Mouse (Mus musculus) lung, embryonic 15.5 days (tissue): ENCODE data around the gene Kif26b. TPM values are rescaled to one million over a fixed set of nuclear protein-coding genes. Genes with fewer than 3 reads are reported as not detected.

Experiments used
- ATAC-seq: fragments of 200-750 bp; cut with Nextera tagmentation; 2 replicates; pipeline ENCODE4 v1.8.0; 2017; ENCODE audit warnings: moderate number of reproducible peaks, borderline replicate concordance; ENCODE audit not compliant: low FRiP score, low TSS enrichment; ENCODE audit errors: extremely low read depth
- H3K27ac ChIP-seq: fragments of 300-500 bp; sonication (generic); 2 replicates; pipeline ENCODE4 v1.5.1; 2015; ENCODE audit warnings: moderate library complexity, mild to moderate bottlenecking, inconsistent platforms
- H3K27me3 ChIP-seq: fragments of 300-500 bp; sonication (generic); 2 replicates; pipeline ENCODE4 v1.6.1; 2015; ENCODE audit warnings: inconsistent platforms
- H3K36me3 ChIP-seq: fragments of 300-500 bp; sonication (generic); 2 replicates; pipeline ENCODE4 v1.6.1; 2015; ENCODE audit warnings: inconsistent platforms
- H3K4me1 ChIP-seq: fragments of 300-500 bp; sonication (generic); 2 replicates; pipeline ENCODE4 v1.6.1; 2015; ENCODE audit warnings: inconsistent platforms
- H3K4me2 ChIP-seq: fragments of 300-500 bp; sonication (generic); 2 replicates; pipeline ENCODE4 v1.6.1; 2015; ENCODE audit warnings: inconsistent platforms, mild to moderate bottlenecking, moderate library complexity
- H3K4me3 ChIP-seq: fragments of 300-500 bp; sonication (generic); 2 replicates; pipeline ENCODE4 v1.5.1; 2015; ENCODE audit warnings: mild to moderate bottlenecking, inconsistent platforms
- H3K9ac ChIP-seq: fragments of 300-500 bp; sonication (generic); 2 replicates; pipeline ENCODE4 v1.6.1; 2015; ENCODE audit warnings: inconsistent platforms
- H3K9me3 ChIP-seq: fragments of 300-500 bp; sonication (generic); 2 replicates; pipeline ENCODE4 v1.6.1; 2016; ENCODE audit warnings: inconsistent platforms
- WGBS: fragments of 180-500 bp; shearing (Covaris S2); methylation state at CpG from one replicate; pipeline ENCODE4 v1.1.7; 2015; 5-methylcytosine and 5-hydroxymethylcytosine counted together
- polyA plus RNA-seq: library from polyadenylated mRNA; unstranded; fragments of >200 nt; fragmentation: Nextera tagmentation; extraction: Ambion mirVana; gene quantifications from 2 replicates; pipeline ENCODE4 v1.2.1, GENCODE M21; 2015

Gene Kif26b
- polyA plus RNA-seq, 1 experiment from 2014 or later = 1.7 TPM

DNA sequence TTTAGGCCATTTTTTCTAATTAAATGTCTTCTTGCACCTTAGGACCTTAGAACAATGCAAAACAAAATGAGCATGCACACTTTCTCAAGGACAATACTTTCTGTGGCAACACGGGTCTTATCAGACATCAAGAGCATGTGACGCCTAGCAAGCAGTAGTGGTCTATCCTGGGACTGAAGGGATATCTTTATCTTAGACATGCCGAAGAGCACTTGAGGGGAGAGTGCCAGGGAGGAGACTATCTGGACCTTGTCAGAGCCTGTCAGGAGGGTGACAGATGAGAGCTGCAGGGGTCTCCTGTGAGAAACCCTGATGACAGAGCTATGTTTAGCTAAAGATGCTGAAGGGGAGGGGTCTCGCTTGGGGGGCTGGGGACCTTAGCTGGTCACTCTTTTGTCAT, 116.0 kb downstream of the Kif26b start:
- 41% methylated on average over 4 of the region's 4 CpGs for WGBS
- Histone ChIP-seq H3K9me3 (no peaks in the 10 kb centered on the region), H3K4me1 (peaks cover 7% of the 10 kb centered on the region; the same call in 1 of the 2 replicates), H3K27me3 (no peaks in the 10 kb centered on the region), H3K27ac (no peak overlapping the region), H3K36me3 (no peaks in the 10 kb centered on the region), H3K9ac (no peak overlapping the region), H3K4me2 (no peak overlapping the region), H3K4me3 (no peak overlapping the region)
- no peak for ATAC-seq

DNA sequence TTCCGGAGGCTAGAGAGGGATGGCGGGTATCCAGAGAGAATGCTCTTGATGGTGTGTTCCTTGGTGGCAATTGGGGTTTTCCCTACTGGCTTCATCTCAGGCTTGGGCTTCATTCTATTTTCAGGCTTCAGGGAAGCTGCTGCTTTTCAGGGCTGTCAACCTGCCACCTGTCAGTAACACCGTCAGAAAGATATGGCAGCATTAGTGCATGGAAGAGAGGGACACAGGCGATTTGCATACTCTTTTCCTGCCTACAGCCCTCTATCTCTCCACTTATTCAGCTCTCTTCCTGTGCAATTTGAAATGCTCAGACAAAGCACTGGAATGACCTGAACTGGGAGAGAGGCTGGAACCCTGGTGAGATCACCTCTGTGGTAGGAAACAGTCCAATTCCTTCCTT, 117.7 kb downstream of the Kif26b start:
- ATAC-seq = no peak
- H3K27ac ChIP-seq = no peak overlapping the region
- no peak overlapping the region for H3K4me2 ChIP-seq
- H3K9ac ChIP-seq = no peak overlapping the region
- H3K36me3 ChIP-seq = no peaks in the 10 kb centered on the region
- H3K9me3 ChIP-seq = no peaks in the 10 kb centered on the region
- no peaks in the 10 kb centered on the region for H3K4me1 ChIP-seq
- no peaks in the 10 kb centered on the region for H3K27me3 ChIP-seq
- WGBS = 74% methylated on average over 4 of the region's 4 CpGs
- no peak overlapping the region for H3K4me3 ChIP-seq

DNA sequence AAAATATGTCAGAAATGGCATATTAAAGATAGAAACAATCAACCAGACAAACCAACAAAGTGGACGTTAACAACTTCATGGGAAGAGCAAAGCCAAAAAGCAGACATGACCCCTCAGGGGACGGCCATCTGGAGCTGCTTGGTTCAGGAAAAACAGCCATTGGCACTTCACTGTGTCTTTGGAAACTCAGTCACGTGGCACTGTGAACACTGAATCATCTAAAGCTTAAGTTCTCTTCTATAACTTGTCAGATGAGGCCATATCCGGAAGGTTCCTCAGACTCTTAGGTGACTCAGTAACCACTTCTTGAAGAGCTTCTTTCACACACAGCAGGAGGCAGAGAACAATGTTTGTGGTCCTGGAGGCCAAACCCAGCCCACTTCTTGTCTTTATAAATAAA, 126.6 kb downstream of the Kif26b start:
- no peak overlapping the region for H3K9ac ChIP-seq
- no peaks in the 10 kb centered on the region for H3K4me1 ChIP-seq
- H3K4me3 ChIP-seq = no peak overlapping the region
- no peak for ATAC-seq
- H3K4me2 ChIP-seq = no peak overlapping the region
- H3K9me3 ChIP-seq = no peaks in the 10 kb centered on the region
- H3K27ac ChIP-seq = no peak overlapping the region
- no peaks in the 10 kb centered on the region; the same call in 1 of the 2 replicates for H3K27me3 ChIP-seq
- 79% methylated on average over 4 of the region's 4 CpGs for WGBS
- H3K36me3 ChIP-seq = no peaks in the 10 kb centered on the region

DNA sequence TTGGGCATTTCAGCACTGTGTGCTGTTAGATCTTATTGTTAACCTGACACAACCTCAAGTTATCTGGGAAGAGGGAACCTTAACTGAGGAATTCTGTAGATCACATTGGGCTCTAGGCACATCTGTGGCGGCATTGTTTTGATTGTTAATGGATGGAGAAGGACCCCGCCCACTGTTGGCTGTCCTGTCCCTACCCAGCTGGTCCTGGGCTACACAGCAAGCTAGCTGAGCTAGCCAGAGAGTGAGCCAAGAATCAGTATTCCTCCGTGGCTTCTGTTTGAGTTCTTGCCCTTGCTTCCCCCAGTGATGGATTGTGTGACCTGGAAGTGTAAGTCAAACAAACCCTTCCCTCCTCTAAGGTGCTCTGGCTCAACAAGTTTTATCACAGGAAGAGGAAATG, 132.1 kb downstream of the Kif26b start:
- H3K27ac ChIP-seq = no peak overlapping the region
- H3K4me2 ChIP-seq = no peak overlapping the region
- H3K9ac ChIP-seq = no peak overlapping the region
- WGBS = 14% methylated on average over 3 of the region's 3 CpGs
- no peaks in the 10 kb centered on the region for H3K36me3 ChIP-seq
- no peak for ATAC-seq
- H3K4me1 ChIP-seq = peaks cover 16% of the 10 kb centered on the region
- H3K4me3 ChIP-seq = no peak overlapping the region
- no peaks in the 10 kb centered on the region for H3K27me3 ChIP-seq
- H3K9me3 ChIP-seq = no peaks in the 10 kb centered on the region

DNA sequence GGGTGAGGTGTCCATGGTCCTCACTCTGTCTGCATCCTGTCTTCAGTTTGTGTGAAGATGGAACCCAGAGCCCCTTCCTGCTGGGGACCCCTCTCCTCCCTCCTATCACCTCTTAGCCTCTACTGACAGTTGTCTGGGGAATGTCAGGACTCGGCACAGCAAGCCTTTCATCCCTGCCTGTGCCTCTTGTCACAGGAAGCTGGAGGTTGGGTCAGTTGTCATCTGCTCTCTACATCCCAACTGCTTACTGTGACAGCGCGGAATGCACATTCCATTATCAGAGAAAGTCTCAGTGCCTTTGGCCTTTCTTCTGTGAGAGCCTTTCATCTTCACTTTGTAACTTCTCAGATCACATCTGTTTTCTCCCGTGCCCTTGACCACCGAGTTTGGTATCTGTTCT, 132.6 kb downstream of the Kif26b start:
- H3K36me3 ChIP-seq = no peaks in the 10 kb centered on the region
- H3K27me3 ChIP-seq = no peaks in the 10 kb centered on the region
- ATAC-seq = no peak
- no peak overlapping the region for H3K4me3 ChIP-seq
- no peak overlapping the region for H3K4me2 ChIP-seq
- no peaks in the 10 kb centered on the region for H3K9me3 ChIP-seq
- no peak overlapping the region for H3K9ac ChIP-seq
- peaks cover 16% of the 10 kb centered on the region for H3K4me1 ChIP-seq
- no peak overlapping the region for H3K27ac ChIP-seq
- WGBS = 5% methylated on average over 5 of the region's 5 CpGs

DNA sequence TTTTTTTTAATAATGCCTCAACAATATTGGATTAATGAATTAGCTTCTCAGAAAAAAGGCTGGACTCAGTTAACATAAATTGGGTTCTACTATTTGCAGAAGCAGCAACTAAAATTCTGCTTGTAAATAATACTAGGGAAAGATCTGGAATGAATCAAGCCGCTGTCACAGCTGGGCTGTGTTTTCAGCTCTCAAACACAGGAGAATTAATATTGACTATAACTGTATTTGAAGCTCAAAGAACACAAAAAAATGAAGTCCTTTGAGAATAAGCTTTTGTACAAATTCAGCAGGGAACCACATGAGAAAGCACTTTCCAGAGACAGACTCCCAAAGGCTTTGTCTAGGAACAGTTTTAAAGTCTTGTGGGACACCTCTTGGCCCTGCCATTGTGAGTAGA, 134.6 kb downstream of the Kif26b start:
- H3K4me1 ChIP-seq = peaks cover 16% of the 10 kb centered on the region
- no peak overlapping the region for H3K9ac ChIP-seq
- 44% methylated on average over 1 of the region's 1 CpGs for WGBS

DNA sequence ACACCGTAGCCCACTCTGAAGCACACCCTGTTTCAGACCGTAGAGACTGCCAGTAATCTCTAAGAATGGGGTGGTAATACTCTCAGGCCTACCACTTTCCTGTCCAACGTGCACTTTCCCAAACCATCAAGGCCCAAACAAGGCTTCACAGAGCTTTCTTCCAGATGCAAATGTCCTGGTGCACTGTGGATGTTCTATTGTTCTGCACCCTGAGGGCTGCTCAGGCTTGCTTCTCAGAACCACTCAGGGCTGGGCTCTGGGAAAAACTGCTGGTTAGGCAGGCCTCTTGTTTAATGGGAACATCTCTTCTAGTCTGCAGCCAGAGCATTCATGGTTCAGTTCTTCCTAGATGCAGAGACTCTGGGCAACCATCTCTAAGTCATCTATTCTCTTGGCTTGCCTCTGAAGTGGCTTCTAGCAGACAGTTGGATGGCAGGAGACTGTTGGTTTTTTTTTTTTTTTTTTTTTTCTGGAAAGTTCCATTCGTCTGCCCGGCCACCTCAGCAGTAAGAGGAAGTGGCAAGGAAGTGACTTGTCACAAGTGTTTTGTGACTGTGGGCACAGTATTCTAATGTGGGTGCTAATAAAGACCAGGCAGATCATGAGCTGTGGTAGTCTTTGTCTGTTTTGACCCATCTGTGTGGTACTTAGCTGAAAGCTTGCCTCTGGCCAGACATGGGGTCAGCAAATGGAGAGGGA, 135.5 kb downstream of the Kif26b start:
- Histone ChIP-seq H3K27ac (0 out of 2 replicates have a peak overlapping the region, but pooled peaks have one; percentile 1), H3K36me3 (no peaks in the 10 kb centered on the region), H3K4me2 (no peak overlapping the region), H3K9me3 (no peaks in the 10 kb centered on the region), H3K4me3 (no peak overlapping the region), H3K27me3 (no peaks in the 10 kb centered on the region), H3K4me1 (peaks cover 16% of the 10 kb centered on the region), H3K9ac (no peak overlapping the region)
- 79% methylated on average over 5 of the region's 5 CpGs for WGBS
- ATAC-seq = no peak

More for the DNA sequence above, 134.6 kb downstream of the Kif26b start:
- no peak overlapping the region for H3K4me2 ChIP-seq
- 0 out of 2 replicates have a peak overlapping the region, but pooled peaks have one; percentile 1 for H3K27ac ChIP-seq
- no peaks in the 10 kb centered on the region for H3K9me3 ChIP-seq
- H3K27me3 ChIP-seq = no peaks in the 10 kb centered on the region
- no peak overlapping the region for H3K4me3 ChIP-seq
- no peak for ATAC-seq
- H3K36me3 ChIP-seq = no peaks in the 10 kb centered on the region

DNA sequence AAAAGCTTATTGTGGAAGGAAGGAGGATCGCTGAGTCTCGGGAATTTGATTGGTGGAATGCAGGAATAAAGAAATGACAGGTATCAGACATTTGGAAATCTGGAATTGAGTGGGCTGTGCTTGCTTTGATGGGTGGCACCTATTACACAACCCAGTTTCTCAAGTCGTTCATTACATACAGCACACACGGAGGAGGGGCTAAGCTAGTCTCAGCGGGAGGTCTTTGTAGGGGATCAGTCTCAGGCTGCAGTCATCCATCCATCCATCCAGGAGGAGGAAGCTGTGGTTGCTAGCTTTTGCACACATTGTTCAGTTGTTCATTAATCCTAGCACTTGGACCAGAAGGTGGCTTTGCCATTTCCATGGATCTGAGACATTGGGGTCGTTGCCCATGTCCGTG, 137.6 kb downstream of the Kif26b start:
- no peaks in the 10 kb centered on the region for H3K9me3 ChIP-seq
- no peak overlapping the region for H3K4me3 ChIP-seq
- no peak overlapping the region for H3K9ac ChIP-seq
- no peak for ATAC-seq
- H3K27ac ChIP-seq = no peak overlapping the region
- H3K27me3 ChIP-seq = no peaks in the 10 kb centered on the region
- no peak overlapping the region for H3K4me2 ChIP-seq
- no peaks in the 10 kb centered on the region for H3K36me3 ChIP-seq
- WGBS = 64% methylated on average over 7 of the region's 7 CpGs
- peaks cover 8% of the 10 kb centered on the region for H3K4me1 ChIP-seq

DNA sequence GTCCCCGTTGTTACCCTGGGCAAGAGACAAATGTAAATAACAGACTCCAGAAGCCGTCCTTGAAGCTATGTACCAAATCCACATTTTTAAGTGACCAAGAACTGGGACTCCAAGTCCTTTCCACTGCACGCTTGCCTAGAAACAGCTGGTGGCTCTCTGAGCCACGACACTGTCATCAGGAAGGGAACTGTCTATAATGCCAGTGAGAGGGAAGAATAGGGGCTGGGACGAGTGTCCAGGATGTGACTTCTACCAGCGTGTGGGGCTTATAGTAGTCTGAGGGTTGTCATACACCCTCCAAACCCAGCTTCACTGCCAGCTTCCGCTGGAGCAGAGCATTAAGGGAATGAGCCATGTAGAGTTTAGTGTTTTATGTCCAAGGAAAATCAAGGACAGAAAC, 138.9 kb downstream of the Kif26b start:
- Histone ChIP-seq H3K27me3 (no peaks in the 10 kb centered on the region), H3K9me3 (no peaks in the 10 kb centered on the region), H3K9ac (no peak overlapping the region), H3K4me3 (no peak overlapping the region), H3K27ac (no peak overlapping the region), H3K36me3 (no peaks in the 10 kb centered on the region), H3K4me2 (no peak overlapping the region), H3K4me1 (peaks cover 5% of the 10 kb centered on the region; the same call in 1 of the 2 replicates)
- peak; percentile 74; the same call in 1 of the 2 replicates for ATAC-seq
- 44% methylated on average over 7 of the region's 7 CpGs for WGBS

DNA sequence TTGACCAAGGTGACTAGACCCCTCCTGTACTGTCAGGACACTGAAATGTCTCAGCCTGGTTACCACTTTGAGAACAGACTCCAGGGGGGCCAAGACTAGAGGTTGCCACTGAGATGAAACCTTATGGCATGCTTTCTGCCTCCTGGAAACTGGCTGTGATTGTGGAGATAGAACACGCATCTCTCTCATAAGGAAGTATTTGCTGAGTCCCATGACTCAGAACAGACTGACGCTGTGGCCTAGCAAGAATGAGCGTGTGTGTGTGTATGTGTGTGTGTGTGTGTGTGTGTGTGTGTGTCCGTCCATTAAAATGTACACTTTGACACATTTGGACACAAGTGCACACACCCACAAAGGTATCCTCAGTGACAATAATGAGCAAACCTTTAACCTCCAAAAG, 140.0 kb downstream of the Kif26b start:
- WGBS = 88% methylated on average over 4 of the region's 4 CpGs
- Histone ChIP-seq H3K27me3 (no peaks in the 10 kb centered on the region), H3K27ac (no peak overlapping the region), H3K9ac (no peak overlapping the region), H3K36me3 (no peaks in the 10 kb centered on the region), H3K4me3 (no peak overlapping the region), H3K4me2 (no peak overlapping the region), H3K9me3 (no peaks in the 10 kb centered on the region), H3K4me1 (peaks cover 5% of the 10 kb centered on the region; the same call in 1 of the 2 replicates)
- no peak for ATAC-seq

DNA sequence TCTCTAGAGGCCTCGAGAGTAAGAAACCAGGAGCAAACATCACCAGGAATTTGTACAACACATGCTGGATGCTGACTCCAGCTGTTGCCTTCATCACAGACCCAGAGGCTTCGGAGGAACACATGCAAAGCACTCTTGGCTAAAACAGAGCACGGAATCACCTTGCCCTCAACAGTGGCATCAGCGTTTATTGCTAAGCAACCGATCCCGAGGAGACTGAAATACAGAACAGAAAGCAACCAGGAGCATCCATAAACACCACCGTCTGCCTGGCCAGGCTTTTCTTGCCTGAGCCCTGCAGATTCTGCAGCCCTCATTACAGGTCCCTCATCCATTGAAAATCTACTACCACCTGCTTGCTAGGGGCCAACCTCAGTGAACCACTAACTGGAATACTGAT, 144.1 kb downstream of the Kif26b start:
- no peaks in the 10 kb centered on the region for H3K36me3 ChIP-seq
- no peaks in the 10 kb centered on the region for H3K4me1 ChIP-seq
- H3K27me3 ChIP-seq = no peaks in the 10 kb centered on the region
- 49% methylated on average over 7 of the region's 7 CpGs for WGBS
- H3K27ac ChIP-seq = no peak overlapping the region
- no peak overlapping the region for H3K4me2 ChIP-seq
- no peak overlapping the region for H3K9ac ChIP-seq
- H3K9me3 ChIP-seq = no peaks in the 10 kb centered on the region
- no peak for ATAC-seq
- H3K4me3 ChIP-seq = no peak overlapping the region

DNA sequence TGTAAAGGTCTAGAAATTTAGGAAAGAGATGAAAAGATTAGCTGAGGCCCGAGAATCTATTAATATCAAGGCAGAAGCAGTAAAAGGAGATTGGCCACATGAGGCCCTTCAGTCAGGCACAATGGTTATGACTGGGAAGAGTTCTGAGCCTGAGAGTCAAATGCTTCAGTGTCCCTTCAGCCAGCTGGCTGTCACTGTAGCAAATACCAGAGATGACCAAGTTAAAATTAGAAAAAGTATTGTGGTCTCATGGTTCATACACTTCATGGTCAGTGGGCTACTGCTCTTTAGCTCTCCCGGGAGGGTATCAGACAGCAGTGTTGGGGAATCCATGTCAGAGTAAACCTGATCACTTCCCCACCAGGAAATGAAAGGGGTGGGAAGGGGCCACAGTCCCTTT, 144.6 kb downstream of the Kif26b start:
- Histone ChIP-seq H3K4me3 (no peak overlapping the region), H3K27ac (no peak overlapping the region), H3K4me1 (no peaks in the 10 kb centered on the region), H3K9me3 (no peaks in the 10 kb centered on the region), H3K9ac (no peak overlapping the region), H3K27me3 (no peaks in the 10 kb centered on the region), H3K36me3 (no peaks in the 10 kb centered on the region), H3K4me2 (no peak overlapping the region)
- 72% methylated on average over 2 of the region's 2 CpGs for WGBS
- no peak for ATAC-seq
